Mouse (Mus musculus) MEL (cell line): ENCODE results near the gene Sugp2. TPM values are rescaled to one million over a fixed set of nuclear protein-coding genes. Genes with fewer than 3 reads are reported as not detected.

Experiments used
- DNase-seq: peaks from one replicate; pipeline ENCODE4 v3.0.0; 2011; ENCODE audit warnings: low read depth, low spot score
- H3K27ac ChIP-seq: 2 replicates; pipeline ENCODE4 v1.5.1; 2012; ENCODE audit warnings: low read depth, mild to moderate bottlenecking, control low read depth, low read length, moderate library complexity; ENCODE audit not compliant: control insufficient read depth
- H3K27me3 ChIP-seq, 2 experiments: fragments of 150-350 bp in 1 of 2; sonication (generic) in 1 of 2; 2 replicates each; pipeline ENCODE4 v1.6.1; 2012; ENCODE audit warnings: low read length in 2 of 2, mild to moderate bottlenecking in 2 of 2, improper control_type of control experiment in 1 of 2, moderate library complexity in 1 of 2; ENCODE audit not compliant: insufficient read depth in 2 of 2, control insufficient read depth in 1 of 2
- H3K36me3 ChIP-seq, 2 experiments: 2 replicates each; pipeline ENCODE4 v1.6.1; 2012 to 2014; ENCODE audit warnings: low read length in 2 of 2, improper control_type of control experiment in 1 of 2, inconsistent platforms in 1 of 2, mild to moderate bottlenecking in 1 of 2; ENCODE audit not compliant: insufficient read depth in 2 of 2, control insufficient read depth in 1 of 2
- H3K4me1 ChIP-seq, 2 experiments: fragments of 150-350 bp in 1 of 2; sonication (generic) in 1 of 2; 2 replicates each; pipeline ENCODE4 v1.6.1; 2012; ENCODE audit warnings: low read length in 2 of 2, improper control_type of control experiment in 1 of 2, mild to moderate bottlenecking in 1 of 2; ENCODE audit not compliant: insufficient read depth in 2 of 2, control insufficient read depth in 1 of 2
- H3K4me3 ChIP-seq, 2 experiments: fragments of 150-350 bp in 1 of 2; sonication (generic) in 1 of 2; 2 replicates each; pipeline ENCODE4 v1.5.1; 2012; ENCODE audit warnings: low read depth in 2 of 2, low read length in 2 of 2, mild to moderate bottlenecking in 2 of 2, moderate library complexity in 2 of 2, control low read depth in 1 of 2, improper control_type of control experiment in 1 of 2; ENCODE audit not compliant: control insufficient read depth in 1 of 2, insufficient read depth in 1 of 2
- H3K79me2 ChIP-seq: 2 replicates; pipeline ENCODE4 v1.6.1; 2012; ENCODE audit warnings: mild to moderate bottlenecking, low read length, moderate library complexity; ENCODE audit not compliant: control insufficient read depth, poor library complexity, insufficient read depth
- H3K9ac ChIP-seq: 2 replicates; pipeline ENCODE4 v1.6.1; 2012; ENCODE audit warnings: low read depth, mild to moderate bottlenecking, control low read depth, low read length, moderate library complexity; ENCODE audit not compliant: control insufficient read depth, poor library complexity, severe bottlenecking
- H3K9me3 ChIP-seq: fragments of 150-350 bp; sonication (generic); replicated peaks from 2 replicates; pipeline ENCODE4 v1.6.1; 2012; ENCODE audit warnings: mild to moderate bottlenecking, low read length, improper control_type of control experiment, moderate library complexity; ENCODE audit not compliant: insufficient read depth
- CHD1 ChIP-seq: IDR thresholded peaks from 2 replicates; pipeline ENCODE4 v1.6.1; 2012; ENCODE audit warnings: low read depth, mild to moderate bottlenecking, inconsistent platforms, low read length, improper control_type of control experiment
- CHD2 ChIP-seq: IDR thresholded peaks from 2 replicates; pipeline ENCODE4 v1.6.1; 2011; ENCODE audit warnings: low read length, improper control_type of control experiment
- CTCF ChIP-seq, 3 experiments: IDR thresholded peaks in 2 of 3; conservative IDR thresholded peaks in 1 of 3; 2 replicates each; pipeline ENCODE4 v1.5.1; 2011 to 2012; ENCODE audit warnings: low read length in 3 of 3, low read depth in 2 of 3, mild to moderate bottlenecking in 2 of 3, improper control_type of control experiment in 1 of 3, inconsistent platforms in 1 of 3, mixed read lengths in 1 of 3, moderate library complexity in 1 of 3; ENCODE audit not compliant: control insufficient read depth in 1 of 3, insufficient read depth in 1 of 3, poor library complexity in 1 of 3, severe bottlenecking in 1 of 3
- ELF1 ChIP-seq: IDR thresholded peaks from 2 replicates; pipeline ENCODE4 v1.6.1; 2014; ENCODE audit warnings: low read depth, mild to moderate bottlenecking, inconsistent platforms, low read length, improper control_type of control experiment, moderate library complexity
- EP300 ChIP-seq, 2 experiments: IDR thresholded peaks; 2 replicates each; pipeline ENCODE4 v1.6.1; 2011; ENCODE audit warnings: improper control_type of control experiment in 2 of 2, low read length in 2 of 2, low read depth in 1 of 2, mild to moderate bottlenecking in 1 of 2
- ETS1 ChIP-seq: IDR thresholded peaks from 2 replicates; pipeline ENCODE4 v1.6.1; 2012; ENCODE audit warnings: low read depth, mild to moderate bottlenecking, inconsistent platforms, low read length, improper control_type of control experiment, moderate library complexity
- HCFC1 ChIP-seq: IDR thresholded peaks from 2 replicates; pipeline ENCODE4 v1.6.1; 2012; ENCODE audit warnings: low read depth, mild to moderate bottlenecking, inconsistent platforms, low read length, improper control_type of control experiment, moderate library complexity
- JUND ChIP-seq: IDR thresholded peaks from 2 replicates; pipeline ENCODE4 v1.6.1; 2011; ENCODE audit warnings: low read depth, mild to moderate bottlenecking, improper control_type of control experiment, low read length
- KAT2A ChIP-seq: conservative IDR thresholded peaks from 2 replicates; pipeline ENCODE4 v1.6.1; 2012; ENCODE audit warnings: low read depth, low read length, improper control_type of control experiment, inconsistent platforms
- MAFK ChIP-seq: IDR thresholded peaks from 2 replicates; pipeline ENCODE4 v1.6.1; 2011; ENCODE audit warnings: low read depth, mild to moderate bottlenecking, low read length, improper control_type of control experiment, borderline replicate concordance
- MAZ ChIP-seq: IDR thresholded peaks from 2 replicates; pipeline ENCODE4 v1.6.1; 2012; ENCODE audit warnings: low read depth, mild to moderate bottlenecking, inconsistent platforms, low read length, improper control_type of control experiment
- MYB ChIP-seq: IDR thresholded peaks from 2 replicates; pipeline ENCODE4 v1.6.1; 2011; ENCODE audit warnings: mild to moderate bottlenecking, low read depth, low read length, improper control_type of control experiment
- NELFE ChIP-seq: IDR thresholded peaks from 2 replicates; pipeline ENCODE4 v1.6.1; 2011; ENCODE audit warnings: low read depth, low read length, improper control_type of control experiment
- POLR2A ChIP-seq, 2 experiments: IDR thresholded peaks; 2 replicates each; pipeline ENCODE4 v1.6.1; 2011 to 2012; ENCODE audit warnings: low read length in 2 of 2, mild to moderate bottlenecking in 2 of 2, control low read depth in 1 of 2, improper control_type of control experiment in 1 of 2, low read depth in 1 of 2, moderate library complexity in 1 of 2; ENCODE audit not compliant: control insufficient read depth in 1 of 2, insufficient read depth in 1 of 2, poor library complexity in 1 of 2
- RAD21 ChIP-seq: IDR thresholded peaks from 2 replicates; pipeline ENCODE4 v1.6.1; 2011; ENCODE audit warnings: mild to moderate bottlenecking, low read depth, low read length, improper control_type of control experiment
- SMC3 ChIP-seq: IDR thresholded peaks from 2 replicates; pipeline ENCODE4 v1.6.1; 2011; ENCODE audit warnings: low read depth, low read length, improper control_type of control experiment
- TAL1 ChIP-seq: IDR thresholded peaks from 2 replicates; pipeline ENCODE4 v1.6.1; 2012; ENCODE audit warnings: mild to moderate bottlenecking, inconsistent platforms, low read length, moderate library complexity, mixed read lengths
- TCF12 ChIP-seq: IDR thresholded peaks from 2 replicates; pipeline ENCODE4 v1.6.1; 2014; ENCODE audit warnings: low read depth, mild to moderate bottlenecking, inconsistent platforms, low read length, improper control_type of control experiment, moderate library complexity
- USF2 ChIP-seq, 2 experiments: IDR thresholded peaks; 2 replicates each; pipeline ENCODE4 v1.6.1; 2011 to 2012; ENCODE audit warnings: improper control_type of control experiment in 2 of 2, low read length in 2 of 2, borderline replicate concordance in 1 of 2, inconsistent platforms in 1 of 2, low read depth in 1 of 2, mild to moderate bottlenecking in 1 of 2; ENCODE audit not compliant: insufficient read depth in 1 of 2
- ZMIZ1 ChIP-seq: IDR thresholded peaks from 2 replicates; pipeline ENCODE4 v1.6.1; 2012; ENCODE audit warnings: low read depth, mild to moderate bottlenecking, inconsistent platforms, low read length, improper control_type of control experiment, moderate library complexity
- ZNF384 ChIP-seq: IDR thresholded peaks from 2 replicates; pipeline ENCODE4 v1.6.1; 2012; ENCODE audit warnings: low read depth, mild to moderate bottlenecking, inconsistent platforms, low read length, improper control_type of control experiment
- polyA plus RNA-seq, 2 experiments: library from polyadenylated mRNA; stranded (reverse) in 1 of 2; unstranded in 1 of 2; fragments of >175 nt in 1 of 2; fragments of >200 nt in 1 of 2; gene quantifications; 2 replicates each; pipeline versions ENCODE4 v1.2.1 to v1.2.4; 2012; ENCODE audit warnings: low replicate concordance in 2 of 2, low read depth in 1 of 2; ENCODE audit not compliant: insufficient read length in 2 of 2, insufficient read depth in 1 of 2, missing spikeins in 1 of 2
- total RNA-seq: library from RNA; depleted of rRNA; stranded (reverse); fragments of 300-350 nt; gene quantifications from 2 replicates; pipeline ENCODE4 v1.2.3, GENCODE M21; 2012

The Sugp2 gene
- total and polyA plus RNA-seq, 3 experiments = 23.9 to 27.4 TPM; not detected in 1

DNA sequence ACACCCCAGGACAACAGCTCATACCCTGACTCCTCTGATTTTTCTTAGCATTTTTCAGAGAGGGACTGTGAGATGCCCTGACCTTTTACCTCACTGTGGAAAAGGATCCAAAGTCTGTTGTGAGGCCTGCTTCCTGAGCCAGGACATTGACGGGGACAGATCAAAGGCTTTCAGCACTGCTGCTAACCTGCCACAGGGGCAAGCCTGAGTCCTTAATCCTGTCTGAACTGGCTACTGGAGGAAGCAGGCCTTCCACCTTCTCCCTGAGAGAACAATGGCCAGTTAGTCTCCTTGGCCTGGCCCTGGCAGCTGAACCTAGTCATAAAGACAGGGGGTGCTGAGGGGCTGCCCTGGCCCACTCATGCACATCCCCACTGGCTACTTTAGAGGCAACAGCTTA is 25.9 kb upstream of the Sugp2 start:
- Histone ChIP-seq H3K27me3 (no peaks in the 10 kb centered on the region), H3K4me1 (peaks cover 0 to 15% of the 10 kb centered on the region in 2 experiments; a peak in 3 of 4 replicates), H3K36me3 (peaks cover 0 to 10% of the 10 kb centered on the region in 2 experiments; a peak in 2 of 4 replicates), H3K27ac (no peak overlapping the region), H3K9ac (no peak overlapping the region), H3K4me3 (no peak overlapping the region), H3K9me3 (no peaks in the 10 kb centered on the region), H3K79me2 (peaks cover 25% of the 10 kb centered on the region)
- no peak for TF ChIP-seq TAL1
- no peak for TF ChIP-seq CHD2
- no peak for TF ChIP-seq NELFE
- TF ChIP-seq MYB = no peak
- no peak for TF ChIP-seq ZNF384
- no peak for TF ChIP-seq CTCF (IDR thresholded peaks at IDR 0.05 in 2 of 3, conservative IDR thresholded peaks at IDR 0.05 in 1 of 3; ENCODE audit: control insufficient read depth in 1 of 3, insufficient read depth in 1 of 3, low read depth in 2 of 3, low read length in 3 of 3, poor library complexity in 1 of 3, severe bottlenecking in 1 of 3)
- TF ChIP-seq MAZ = no peak
- TF ChIP-seq ZMIZ1 = no peak
- no peak for TF ChIP-seq JUND
- TF ChIP-seq EP300 (IDR thresholded peaks at IDR 0.05; ENCODE audit: low read depth in 1 of 2, low read length in 2 of 2) = no peak
- no peak for TF ChIP-seq SMC3
- no peak for TF ChIP-seq HCFC1
- no peak for TF ChIP-seq CHD1
- no peak for TF ChIP-seq TCF12
- no peak for TF ChIP-seq USF2 (IDR thresholded peaks at IDR 0.05; ENCODE audit: borderline replicate concordance in 1 of 2, insufficient read depth in 1 of 2, low read depth in 1 of 2, low read length in 2 of 2)
- DNase-seq = no peak

GRCm38 (mm10) chr8:70210538-70210937 is 23.5 kb upstream of the Sugp2 start:
- H3K9ac ChIP-seq = no peak overlapping the region
- no peak for TF ChIP-seq KAT2A
- no peak for TF ChIP-seq POLR2A (IDR thresholded peaks at IDR 0.05; ENCODE audit: control insufficient read depth in 1 of 2, insufficient read depth in 1 of 2, low read depth in 1 of 2, low read length in 2 of 2, poor library complexity in 1 of 2)
- TF ChIP-seq MAFK = no peak
- no peak for TF ChIP-seq ETS1
- no peak for TF ChIP-seq RAD21
- no peak for TF ChIP-seq NELFE
- no peak for TF ChIP-seq ELF1
- DNase-seq = no peak
- no peak overlapping the region for H3K4me3 ChIP-seq
- H3K27me3 ChIP-seq = no peaks in the 10 kb centered on the region
- peaks cover 11 to 39% of the 10 kb centered on the region in 2 experiments for H3K4me1 ChIP-seq
- H3K79me2 ChIP-seq = peaks cover 25% of the 10 kb centered on the region
- H3K9me3 ChIP-seq = no peaks in the 10 kb centered on the region
- H3K27ac ChIP-seq = no peak overlapping the region
- H3K36me3 ChIP-seq = peaks cover 0 to 30% of the 10 kb centered on the region in 2 experiments; a peak in 2 of 4 replicates
